Mouse (Mus musculus) liver, embryonic 11.5 days (tissue): Measurements from ENCODE around the gene Fars2. TPM values are rescaled to one million over a fixed set of nuclear protein-coding genes. Genes with fewer than 3 reads are reported as not detected.
"Not testable (repeated sequence)": the region's sequence is repeated elsewhere in the genome, so short reads cannot be mapped to it uniquely, and the experiment has no call there.

ENCODE experiments used
- ATAC-seq: fragments of 200-750 bp; cut with Nextera tagmentation; replicated peaks from 2 replicates; pipeline ENCODE4 v1.8.0; 2017; ENCODE audit warnings: moderate number of reproducible peaks, mild to moderate bottlenecking, moderate TSS enrichment, moderate library complexity; ENCODE audit not compliant: low FRiP score
- DNase-seq: peaks from one replicate; pipeline ENCODE4 v3.0.0-alpha.2; 2017; ENCODE audit warnings: low spot score
- H3K27ac ChIP-seq: fragments of 300-500 bp; sonication (generic); 2 replicates; pipeline ENCODE4 v1.5.1; 2014; ENCODE audit warnings: mild to moderate bottlenecking, low read depth, low read length, control low read depth
- H3K27me3 ChIP-seq: fragments of 300-500 bp; sonication (generic); replicated peaks from 2 replicates; pipeline ENCODE4 v1.6.1; 2014; ENCODE audit warnings: low read length, mixed read lengths; ENCODE audit not compliant: control insufficient read depth, insufficient read depth
- H3K36me3 ChIP-seq: fragments of 300-500 bp; sonication (generic); 2 replicates; pipeline ENCODE4 v1.6.1; 2014; ENCODE audit warnings: mild to moderate bottlenecking, low read length, moderate library complexity, mixed read lengths; ENCODE audit not compliant: control insufficient read depth, insufficient read depth
- H3K4me1 ChIP-seq: fragments of 300-500 bp; sonication (generic); replicated peaks from 2 replicates; pipeline ENCODE4 v1.6.1; 2014; ENCODE audit warnings: low read length, mixed read lengths; ENCODE audit not compliant: control insufficient read depth, insufficient read depth
- H3K4me2 ChIP-seq: fragments of 300-500 bp; sonication (generic); 2 replicates; pipeline ENCODE4 v1.6.1; 2014; ENCODE audit warnings: mild to moderate bottlenecking, control low read depth, moderate library complexity
- H3K4me3 ChIP-seq: fragments of 300-500 bp; sonication (generic); 2 replicates; pipeline ENCODE4 v1.5.1; 2014; ENCODE audit warnings: low read depth, low read length, control low read depth
- H3K9ac ChIP-seq: fragments of 300-500 bp; sonication (generic); 2 replicates; pipeline ENCODE4 v1.6.1; 2014; ENCODE audit warnings: low read depth, low read length, control low read depth
- H3K9me3 ChIP-seq: fragments of 300-500 bp; sonication (generic); 2 replicates; pipeline ENCODE4 v1.6.1; 2016; ENCODE audit warnings: low read length, inconsistent platforms, mixed read lengths; ENCODE audit not compliant: control insufficient read depth
- WGBS: fragments of 180-500 bp; shearing (Covaris S2); extraction: QIAGEN DNeasy Blood & Tissue Kit; methylation state at CpG from one replicate; pipeline ENCODE4 v1.1.7; 2014; 5-methylcytosine and 5-hydroxymethylcytosine counted together
- polyA plus RNA-seq: library from polyadenylated mRNA; unstranded; fragments of >200 nt; fragmentation: Nextera tagmentation; extraction: Ambion mirVana; gene quantifications from 2 replicates; pipeline ENCODE4 v1.2.1, GENCODE M21; 2014

The Fars2 gene
- polyA plus RNA-seq, 1 experiment from 2014 or later, result 27.7 TPM

DNA sequence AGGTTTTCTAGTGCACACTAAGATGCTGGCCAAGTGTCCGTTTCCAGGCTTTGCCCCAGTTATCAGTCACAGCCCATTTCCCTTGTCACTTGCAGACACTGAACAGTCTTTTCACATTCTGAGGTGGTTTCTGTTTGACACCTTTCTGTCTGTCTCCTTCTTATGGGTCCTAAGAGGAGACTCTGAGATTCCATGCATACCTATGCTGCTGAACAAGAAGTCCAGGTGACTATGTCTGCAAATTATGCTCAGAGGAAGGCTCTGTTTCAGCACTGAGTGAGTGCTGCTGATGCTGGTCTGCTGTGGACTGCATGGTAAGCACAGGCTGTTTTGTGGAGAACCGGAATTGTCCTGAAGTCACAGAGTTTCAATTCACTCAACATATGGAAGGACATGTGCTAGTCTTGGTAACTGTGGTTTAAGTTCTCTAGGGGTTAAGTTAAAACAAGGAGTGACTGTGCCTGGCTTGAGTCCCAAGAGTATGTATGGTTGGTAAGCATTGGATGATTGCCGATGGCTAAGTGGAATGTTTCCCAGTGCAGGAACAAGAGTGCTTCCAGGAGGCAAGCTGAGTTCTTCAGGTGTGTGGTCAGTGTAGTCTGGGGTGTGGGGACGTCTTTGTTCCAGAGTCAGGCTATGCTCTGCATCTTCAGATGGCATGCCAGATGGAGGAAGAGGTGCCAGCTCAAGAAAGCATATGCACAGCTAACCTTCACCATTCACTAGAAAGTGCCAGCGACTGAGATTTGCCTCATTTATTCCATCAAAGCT lies 35.7 kb downstream of the Fars2 start:
- Histone ChIP-seq H3K4me2 (no peak overlapping the region), H3K36me3 (no peaks in the 10 kb centered on the region), H3K27ac (no peak overlapping the region), H3K4me1 (no peaks in the 10 kb centered on the region), H3K9me3 (no peaks in the 10 kb centered on the region; the same call in 1 of the 2 replicates), H3K4me3 (no peak overlapping the region), H3K9ac (no peak overlapping the region), H3K27me3 (no peaks in the 10 kb centered on the region)
- ATAC-seq (no peak), DNase-seq (no peak)
- 74% methylated on average over 5 of the region's 5 CpGs for WGBS

DNA sequence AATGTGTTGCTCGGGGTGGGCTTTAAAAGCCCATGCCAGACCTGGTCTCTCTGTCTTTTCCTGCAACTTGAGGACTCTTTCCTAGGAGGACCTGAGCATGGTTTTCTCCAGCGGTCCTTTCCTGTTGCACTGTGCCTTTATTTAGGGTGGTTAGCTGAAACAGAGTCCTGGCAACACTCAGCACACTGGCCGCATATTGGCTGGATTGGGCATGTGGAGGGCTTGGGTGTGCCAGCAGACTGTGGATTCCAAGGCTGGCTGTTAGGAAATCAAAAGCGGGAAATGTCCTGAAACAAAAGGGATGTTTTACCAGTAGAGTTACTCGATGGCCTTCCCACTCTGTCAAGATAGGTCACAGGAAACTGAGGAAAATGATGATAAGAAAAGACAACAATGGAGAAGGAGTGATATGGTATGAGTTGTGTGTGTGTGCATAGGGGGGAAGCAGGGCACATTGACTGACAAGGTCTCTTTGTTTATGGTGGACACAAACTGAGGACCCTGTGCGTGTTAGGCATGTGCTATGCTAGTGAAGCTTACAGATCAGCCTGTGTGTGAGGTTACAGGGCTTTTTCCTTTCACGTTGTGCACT lies 39.2 kb downstream of the Fars2 start:
- no peak overlapping the region for H3K4me3 ChIP-seq
- H3K9me3 ChIP-seq, result no peaks in the 10 kb centered on the region; the same call in 1 of the 2 replicates
- H3K4me2 ChIP-seq, result no peak overlapping the region
- no peaks in the 10 kb centered on the region for H3K27me3 ChIP-seq
- no peak overlapping the region for H3K27ac ChIP-seq
- H3K4me1 ChIP-seq, result no peaks in the 10 kb centered on the region
- 69% methylated on average over 7 of the region's 7 CpGs for WGBS
- no peak for ATAC-seq
- H3K36me3 ChIP-seq, result no peaks in the 10 kb centered on the region
- no peak for DNase-seq
- H3K9ac ChIP-seq, result no peak overlapping the region

DNA sequence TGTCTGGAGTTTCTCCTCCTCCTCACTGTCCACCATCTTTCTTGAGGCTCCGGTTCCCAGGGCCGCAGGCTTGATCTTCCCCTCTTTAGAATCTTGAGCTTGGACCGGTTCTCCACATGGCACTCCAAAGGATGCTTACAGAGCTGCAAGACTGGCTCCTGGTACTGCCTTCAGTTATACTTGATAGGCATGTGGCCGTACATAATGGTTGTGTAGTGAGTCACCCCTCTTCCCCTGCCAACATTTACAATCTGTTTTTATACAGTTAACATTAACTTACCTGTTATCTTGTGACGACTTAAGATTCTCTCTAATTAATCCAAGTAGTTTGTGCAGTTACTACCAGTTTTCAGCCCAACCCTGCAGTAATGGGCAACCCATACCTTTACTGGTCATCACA lies 46.2 kb downstream of the Fars2 start:
- DNase-seq (no peak), ATAC-seq (no peak)
- no peak overlapping the region for H3K9ac ChIP-seq
- H3K27ac ChIP-seq, result no peak overlapping the region
- no peaks in the 10 kb centered on the region for H3K9me3 ChIP-seq
- no peaks in the 10 kb centered on the region for H3K4me1 ChIP-seq
- no peak overlapping the region for H3K4me3 ChIP-seq
- no peaks in the 10 kb centered on the region for H3K27me3 ChIP-seq
- WGBS, result 82% methylated on average over 5 of the region's 5 CpGs
- H3K36me3 ChIP-seq, result no peaks in the 10 kb centered on the region
- H3K4me2 ChIP-seq, result no peak overlapping the region

DNA sequence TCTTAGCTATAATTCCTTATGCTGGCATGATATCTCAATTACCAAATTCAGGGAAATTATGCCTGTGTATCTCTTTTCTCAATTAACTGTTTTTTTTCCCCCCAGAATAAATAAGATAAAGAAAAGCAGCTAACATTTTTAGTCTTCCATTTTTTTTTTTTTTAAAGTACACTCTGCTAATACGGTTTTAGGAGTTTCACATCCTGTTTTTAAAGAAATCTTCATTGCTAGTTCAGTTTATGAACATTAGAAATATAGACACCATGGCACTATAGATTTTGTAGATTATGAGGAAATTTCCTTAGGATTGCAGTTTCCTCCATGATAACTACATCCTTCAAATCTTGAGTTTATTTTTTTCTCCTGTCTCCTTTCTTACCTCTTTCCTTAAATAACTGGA lies 46.7 kb downstream of the Fars2 start:
- no peaks in the 10 kb centered on the region for H3K36me3 ChIP-seq

DNA sequence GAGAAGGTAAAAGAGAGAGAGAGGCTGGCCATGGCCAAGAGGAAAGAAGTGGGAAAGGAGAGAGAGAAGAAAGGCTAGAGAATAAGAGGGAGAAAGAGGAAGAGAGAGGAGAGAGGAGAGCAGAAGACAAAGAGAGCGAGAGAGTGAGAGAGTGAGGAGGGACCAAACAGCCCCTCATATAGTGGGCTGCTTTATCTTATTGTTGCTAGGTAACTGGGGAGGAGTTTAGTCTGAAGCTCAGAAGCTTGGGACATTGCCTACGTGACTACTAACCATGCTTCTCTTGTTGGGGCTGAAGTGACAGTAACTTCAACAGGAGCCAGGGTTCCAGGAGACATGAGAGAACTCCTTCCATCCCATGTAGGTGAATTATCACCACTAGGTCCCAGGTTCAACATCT lies 55.8 kb downstream of the Fars2 start:
- WGBS, result 28% methylated on average over 2 of the region's 2 CpGs
- not testable (repeated sequence) for H3K9me3 ChIP-seq, DNase-seq, H3K36me3 ChIP-seq, H3K4me3 ChIP-seq, H3K9ac ChIP-seq, H3K27me3 ChIP-seq, H3K4me1 ChIP-seq
- H3K27ac ChIP-seq, result peak overlapping the region; percentile 48; the same call in 1 of the 2 replicates
- peak; percentile 80 for ATAC-seq
- peak overlapping the region; percentile 27; the same call in 1 of the 2 replicates for H3K4me2 ChIP-seq

More for the DNA sequence above, 46.7 kb downstream of the Fars2 start:
- H3K4me1 ChIP-seq, result no peaks in the 10 kb centered on the region
- H3K27ac ChIP-seq, result no peak overlapping the region
- H3K4me2 ChIP-seq, result no peak overlapping the region
- no peak for ATAC-seq
- WGBS, result 73% methylated on average over 1 of the region's 1 CpGs
- no peak overlapping the region for H3K4me3 ChIP-seq
- no peak for DNase-seq
- H3K9ac ChIP-seq, result no peak overlapping the region
- H3K27me3 ChIP-seq, result no peaks in the 10 kb centered on the region
- H3K9me3 ChIP-seq, result no peaks in the 10 kb centered on the region

DNA sequence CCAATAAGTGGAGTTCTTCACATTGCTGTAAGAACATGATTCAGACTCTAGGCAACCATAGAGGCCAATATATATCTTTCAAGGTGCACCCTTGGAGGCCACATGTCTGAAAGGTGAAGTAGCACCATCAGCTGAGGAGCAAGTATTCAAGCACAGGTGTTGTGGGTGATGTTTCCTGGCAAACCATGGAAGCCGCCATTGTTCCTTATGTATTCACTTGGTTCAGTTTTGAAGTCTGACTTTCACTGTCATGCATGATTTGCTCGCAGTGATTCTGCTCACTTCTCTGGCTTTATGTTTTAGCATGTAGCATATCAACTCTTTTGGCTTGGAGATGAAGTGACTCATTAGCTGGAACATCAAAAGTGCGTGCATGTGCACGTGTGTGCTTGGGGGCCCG lies 56.9 kb downstream of the Fars2 start:
- Histone ChIP-seq H3K4me2 (no peak overlapping the region), H3K9ac (no peak overlapping the region), H3K9me3 (no peaks in the 10 kb centered on the region), H3K4me1 (no peaks in the 10 kb centered on the region; the same call in 1 of the 2 replicates), H3K27me3 (no peaks in the 10 kb centered on the region), H3K27ac (no peak overlapping the region), H3K36me3 (no peaks in the 10 kb centered on the region), H3K4me3 (no peak overlapping the region)
- ATAC-seq (no peak), DNase-seq (no peak)
- WGBS, result 92% methylated on average over 5 of the region's 5 CpGs

DNA sequence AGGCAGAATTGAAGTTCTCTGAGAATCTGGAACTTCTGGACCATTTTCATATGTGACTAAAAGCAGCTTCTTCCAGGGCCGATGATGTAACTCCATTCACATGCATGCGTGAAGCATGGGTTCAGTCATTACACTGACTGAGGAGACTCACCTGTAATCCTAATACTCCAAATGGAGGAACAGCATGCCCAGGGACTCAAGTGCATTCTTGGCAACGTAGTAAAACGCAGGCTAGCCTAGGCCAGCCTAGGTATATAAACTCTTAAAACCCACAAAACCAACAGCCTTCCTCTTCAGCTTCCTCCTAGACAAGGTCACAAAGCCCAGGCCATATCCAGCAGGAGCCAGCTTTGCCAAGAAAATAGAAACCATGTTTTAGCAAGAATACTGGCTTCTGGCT lies 57.6 kb downstream of the Fars2 start:
- Histone ChIP-seq H3K4me3 (no peak overlapping the region), H3K4me2 (no peak overlapping the region), H3K36me3 (no peaks in the 10 kb centered on the region), H3K4me1 (no peaks in the 10 kb centered on the region; the same call in 1 of the 2 replicates), H3K27me3 (no peaks in the 10 kb centered on the region), H3K27ac (no peak overlapping the region), H3K9ac (no peak overlapping the region), H3K9me3 (no peaks in the 10 kb centered on the region)
- 81% methylated on average over 4 of the region's 4 CpGs for WGBS
- DNase-seq, result no peak
- ATAC-seq, result no peak

DNA sequence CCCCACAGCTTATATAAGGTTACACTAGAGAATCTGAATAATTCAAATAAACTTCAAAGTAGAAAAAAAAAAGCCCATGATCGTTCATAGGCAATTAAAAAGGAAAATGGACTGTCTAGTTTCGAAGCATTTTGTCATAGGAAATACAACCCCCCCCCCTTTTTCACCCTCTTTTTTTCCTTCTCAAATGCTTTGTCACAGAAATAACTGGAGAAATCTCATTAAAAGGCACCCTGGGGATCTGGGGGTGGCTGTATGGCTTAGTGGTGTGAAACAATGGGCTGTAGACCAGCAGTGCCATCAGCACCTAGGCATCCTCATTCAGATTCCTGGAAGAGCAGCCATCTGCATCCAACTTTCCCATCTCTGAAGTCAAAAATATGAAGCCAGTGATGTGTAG lies 64.0 kb downstream of the Fars2 start:
- H3K27me3 ChIP-seq, result no peaks in the 10 kb centered on the region
- no peaks in the 10 kb centered on the region for H3K36me3 ChIP-seq
- no peak overlapping the region for H3K27ac ChIP-seq
- no peak overlapping the region for H3K9ac ChIP-seq
- no peak for ATAC-seq
- WGBS, result 81% methylated on average over 2 of the region's 2 CpGs
- DNase-seq, result no peak
- H3K4me3 ChIP-seq, result no peak overlapping the region
- no peaks in the 10 kb centered on the region for H3K4me1 ChIP-seq
- H3K9me3 ChIP-seq, result no peaks in the 10 kb centered on the region
- no peak overlapping the region for H3K4me2 ChIP-seq

DNA sequence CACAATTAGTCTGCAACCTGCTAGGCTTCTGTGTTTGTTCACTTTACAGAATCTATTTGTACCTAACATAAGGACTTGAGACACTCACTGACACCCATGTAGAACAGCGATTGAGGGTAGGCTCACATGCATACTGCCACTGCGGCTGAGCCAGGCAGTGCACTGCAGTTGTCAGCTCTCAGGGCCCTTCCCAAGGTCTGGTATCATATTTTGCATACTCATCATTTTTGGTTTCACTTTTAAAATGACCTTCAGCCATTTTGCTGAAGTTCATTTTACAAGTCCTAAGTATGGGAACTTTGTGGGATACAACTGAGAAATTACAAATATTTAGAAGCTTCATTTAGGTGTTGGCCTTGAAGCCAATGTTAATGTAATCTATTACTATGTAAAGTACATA lies 73.4 kb downstream of the Fars2 start:
- H3K27ac ChIP-seq, result no peak overlapping the region
- no peak overlapping the region for H3K4me2 ChIP-seq

More for the DNA sequence above, 73.4 kb downstream of the Fars2 start:
- no peaks in the 10 kb centered on the region for H3K36me3 ChIP-seq
- no peaks in the 10 kb centered on the region for H3K27me3 ChIP-seq
- 88% methylated on average over 2 of the region's 2 CpGs for WGBS
- H3K4me3 ChIP-seq, result no peak overlapping the region
- H3K4me1 ChIP-seq, result no peaks in the 10 kb centered on the region
- DNase-seq (no peak), ATAC-seq (no peak)
- no peak overlapping the region for H3K9ac ChIP-seq
- no peaks in the 10 kb centered on the region for H3K9me3 ChIP-seq
